Mouse (Mus musculus) erythroblast, adult 5-6 weeks (primary cell): ENCODE data around the gene Nap1l3. TPM values are rescaled to one million over a fixed set of nuclear protein-coding genes. Genes with fewer than 3 reads are reported as not detected.

Experiments used
- ATAC-seq: replicated peaks from 2 replicates; pipeline ENCODE4 v1.8.0; 2016; ENCODE audit warnings: moderate number of reproducible peaks, mild to moderate bottlenecking, moderate TSS enrichment, inconsistent platforms; ENCODE audit not compliant: poor library complexity, low FRiP score, severe bottlenecking
- total RNA-seq, 2 experiments: library from RNA; stranded (forward) in 1 of 2; stranded (reverse) in 1 of 2; fragments of 150-400 nt in 1 of 2; fragments of 200-764, 138-1000 nt in 1 of 2; gene quantifications; 2 replicates each; pipeline versions ENCODE4 v1.2.3 to v1.2.4; 2015 to 2017; ENCODE audit warnings: low replicate concordance in 2 of 2

Gene Nap1l3
- total RNA-seq (2015; ENCODE audit: low replicate concordance) (not detected in 2 replicates), total RNA-seq (2017; ENCODE audit: low replicate concordance) (not detected in 2 replicates)

GRCm38 (mm10) chrX:122396781-122397581 lies at the start of gene Nap1l3:
Gene Nap1l3, minus strand, starts transcription at chrX:122397401.
- peak; percentile 72 for ATAC-seq

- ATAC-seq: no peak
These were observed 451 bp upstream of the Nap1l3 start for GRCm38 (mm10) chrX:122397652-122398051.
